33 mouse cellular contexts compared by ENCODE assay signal in genomic region chrX:119888326-119888920, GRCm38 (mm10). TPM values are rescaled to one million over a fixed set of nuclear protein-coding genes. Genes with fewer than 3 reads are reported as not detected.
"Had no signal": no experiment of that assay in that cellular context is flagged by ENCODE, and none has a peak within 500 bp of the region (broad histone marks: within the 10 kb centered on the region; RNA-seq: fewer than 3 reads in every experiment).

No protein-coding gene starts in this region.

- H3K27ac ChIP-seq: heart, embryonic 10.5 days; heart, embryonic 13.5 days; heart, embryonic 15.5 days; hindbrain, embryonic 10.5 days; hindbrain, embryonic 12.5 days; hindbrain, embryonic 13.5 days; hindbrain, embryonic 14.5 days; hindbrain, embryonic 15.5 days; hindbrain, postnatal 0 days; kidney, embryonic 15.5 days; kidney, postnatal 0 days; layer of hippocampus, adult 2 months; left cerebral cortex, adult 2 months had no signal

- DNase-seq: heart, postnatal 10 days; heart, postnatal 14 days; heart, postnatal 36 days; heart, postnatal 4 days; kidney, adult 11 months; kidney, adult 18-20 months; kidney, adult 2 months; kidney, adult 8-10 months; kidney, adult 9 months; kidney, postnatal 10 days; kidney, postnatal 14 days; kidney, postnatal 25 days; kidney, postnatal 36 days; kidney, postnatal 4 days; layer of hippocampus, postnatal 36 days had no signal

- H3K9ac ChIP-seq: heart, embryonic 12.5 days; heart, embryonic 13.5 days; heart, embryonic 15.5 days; hindbrain, embryonic 12.5 days; hindbrain, embryonic 13.5 days; hindbrain, embryonic 14.5 days; hindbrain, embryonic 15.5 days; kidney, embryonic 15.5 days had no signal

- H3K9me3 ChIP-seq: heart, embryonic 10.5 days; heart, embryonic 12.5 days; heart, embryonic 13.5 days; heart, embryonic 15.5 days; hindbrain, embryonic 10.5 days; hindbrain, embryonic 12.5 days; hindbrain, embryonic 13.5 days; hindbrain, embryonic 15.5 days; kidney, embryonic 15.5 days had no signal

- H3K27me3 ChIP-seq: heart, embryonic 12.5 days; heart, embryonic 13.5 days; heart, embryonic 15.5 days; hindbrain, embryonic 12.5 days; hindbrain, embryonic 13.5 days; hindbrain, embryonic 15.5 days; kidney, embryonic 15.5 days had no signal

- H3K4me3 ChIP-seq: heart, embryonic 10.5 days; heart, embryonic 12.5 days; heart, embryonic 13.5 days; heart, embryonic 15.5 days; hindbrain, embryonic 10.5 days; hindbrain, embryonic 12.5 days; hindbrain, embryonic 13.5 days; hindbrain, embryonic 15.5 days; kidney, embryonic 15.5 days; layer of hippocampus, adult 2 months; left cerebral cortex, adult 2 months had no signal

- H3K4me2 ChIP-seq: heart, embryonic 11.5 days; heart, embryonic 12.5 days; heart, embryonic 13.5 days; heart, embryonic 15.5 days; hindbrain, embryonic 12.5 days; hindbrain, embryonic 13.5 days; hindbrain, embryonic 14.5 days; hindbrain, embryonic 15.5 days; kidney, embryonic 15.5 days had no signal

- ATAC-seq: hindbrain, embryonic 16.5 days; hindbrain, postnatal 0 days; inflammation-experienced regulatory T-cells, adult 6 months had no signal

- H3K4me1 ChIP-seq: heart, embryonic 10.5 days; heart, embryonic 12.5 days; heart, embryonic 13.5 days; heart, embryonic 15.5 days; hindbrain, embryonic 10.5 days; hindbrain, embryonic 12.5 days; hindbrain, embryonic 13.5 days; hindbrain, embryonic 15.5 days; kidney, embryonic 15.5 days had no signal

- H3K36me3 ChIP-seq: heart, embryonic 10.5 days; heart, embryonic 12.5 days; heart, embryonic 13.5 days; heart, embryonic 15.5 days; hindbrain, embryonic 10.5 days; hindbrain, embryonic 12.5 days; hindbrain, embryonic 13.5 days; hindbrain, embryonic 15.5 days; kidney, embryonic 15.5 days had no signal

RNA-seq across cellular contexts. Expression of gene Pabpc5, which starts 38.6 kb away (rescaled TPM):
- polyA plus RNA-seq: inflammation-experienced regulatory T-cells, adult 6 months; kidney, adult 2 months; large intestine, adult 2 months had no signal
